Mouse (Mus musculus): ENCODE data around the gene Vpreb1. TPM values are rescaled to one million over a fixed set of nuclear protein-coding genes. Genes with fewer than 3 reads are reported as not detected.

Vpreb1 gene
- polyA plus RNA-seq, 1 experiment from 2014 or later, result 1.1 TPM

DNA sequence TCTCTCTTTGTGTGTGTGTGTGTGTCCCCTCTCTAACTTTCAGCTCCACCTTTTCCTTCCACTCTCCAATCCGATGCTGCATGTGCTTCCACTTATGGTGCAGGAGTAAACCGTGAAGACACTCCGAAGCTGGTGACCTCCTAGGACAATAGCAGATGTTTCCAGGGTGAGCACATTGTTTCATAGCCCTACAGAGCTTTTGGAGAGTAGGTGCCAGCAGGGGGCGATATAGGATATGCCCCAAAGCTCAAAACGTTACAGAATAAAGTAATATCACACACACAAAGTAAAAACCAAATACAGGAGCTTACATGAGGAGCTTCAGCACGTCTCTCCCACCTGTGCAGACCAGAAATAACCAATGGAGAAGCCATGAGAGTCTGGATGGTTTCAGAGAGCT is 15.8 kb downstream of the Vpreb1 start:
- H3K36me3 ChIP-seq, result no peaks in the 10 kb centered on the region
- no peaks in the 10 kb centered on the region for H3K9me3 ChIP-seq (replicated peaks)
- H3K27ac ChIP-seq, result no peak overlapping the region
- H3K9ac ChIP-seq, result no peak overlapping the region
- H3K27me3 ChIP-seq, result no peaks in the 10 kb centered on the region
- no peak for ATAC-seq (replicated peaks; ENCODE audit: insufficient number of reproducible peaks, insufficient read depth, low FRiP score, low read depth)
- 26% methylated on average over 6 of the region's 6 CpGs for WGBS
- no peak overlapping the region for H3K4me3 ChIP-seq
- H3K4me1 ChIP-seq (replicated peaks), result no peaks in the 10 kb centered on the region
- no peak overlapping the region for H3K4me2 ChIP-seq

DNA sequence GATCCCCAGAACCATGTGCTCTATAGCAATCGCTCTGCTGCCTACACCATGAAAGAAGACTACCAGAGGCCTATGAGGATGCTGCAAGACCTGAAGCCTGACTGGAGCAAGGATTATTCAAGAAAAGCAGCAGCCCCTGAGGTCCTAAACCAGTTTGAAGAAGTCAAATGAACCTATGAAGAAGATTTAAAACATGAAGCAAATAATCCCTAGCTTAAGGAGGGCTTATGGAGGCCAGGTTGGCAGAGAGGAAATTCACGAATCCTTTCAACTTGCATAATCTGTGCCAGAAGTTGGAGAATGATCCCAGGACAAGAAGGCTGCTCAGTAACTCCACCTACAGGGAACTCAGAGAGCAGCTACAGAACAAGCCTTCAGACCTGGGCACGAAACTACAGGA is 18.2 kb downstream of the Vpreb1 start:
- Histone ChIP-seq H3K4me2 (no peak overlapping the region), H3K9ac (no peak overlapping the region), H3K4me1 (replicated peaks) (no peaks in the 10 kb centered on the region), H3K36me3 (no peaks in the 10 kb centered on the region), H3K27me3 (no peaks in the 10 kb centered on the region), H3K9me3 (replicated peaks) (no peaks in the 10 kb centered on the region), H3K27ac (no peak overlapping the region), H3K4me3 (no peak overlapping the region)
- ATAC-seq (replicated peaks; ENCODE audit: insufficient number of reproducible peaks, insufficient read depth, low FRiP score, low read depth), result no peak
- 79% methylated on average over 3 of the region's 3 CpGs for WGBS

DNA sequence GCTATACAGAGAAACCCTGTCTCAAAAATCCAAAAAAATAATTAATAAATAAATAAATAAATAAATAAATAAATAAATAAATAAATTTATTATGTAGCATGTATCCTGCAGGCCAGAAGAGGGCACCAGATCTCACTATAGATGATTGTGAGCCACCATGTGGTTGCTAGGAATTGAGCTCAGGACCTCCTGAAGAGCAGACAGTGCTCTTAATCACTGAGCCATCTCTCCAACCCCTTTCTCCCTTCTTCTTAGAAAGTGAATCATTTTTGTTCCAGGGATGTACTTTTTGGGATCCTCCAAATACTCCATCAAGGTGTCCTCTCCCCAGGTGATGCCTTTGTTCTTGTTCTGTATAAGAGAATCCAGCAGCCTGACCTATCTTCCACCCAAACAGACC is 21.4 kb downstream of the Vpreb1 start:
- no peaks in the 10 kb centered on the region for H3K27me3 ChIP-seq
- no peak overlapping the region for H3K9ac ChIP-seq
- ATAC-seq (replicated peaks; ENCODE audit: insufficient number of reproducible peaks, insufficient read depth, low FRiP score, low read depth), result no peak
- no peaks in the 10 kb centered on the region for H3K36me3 ChIP-seq
- H3K27ac ChIP-seq, result no peak overlapping the region
- no peaks in the 10 kb centered on the region for H3K4me1 ChIP-seq (replicated peaks)
- no peak overlapping the region for H3K4me3 ChIP-seq
- H3K9me3 ChIP-seq (replicated peaks), result no peaks in the 10 kb centered on the region
- no peak overlapping the region for H3K4me2 ChIP-seq

DNA sequence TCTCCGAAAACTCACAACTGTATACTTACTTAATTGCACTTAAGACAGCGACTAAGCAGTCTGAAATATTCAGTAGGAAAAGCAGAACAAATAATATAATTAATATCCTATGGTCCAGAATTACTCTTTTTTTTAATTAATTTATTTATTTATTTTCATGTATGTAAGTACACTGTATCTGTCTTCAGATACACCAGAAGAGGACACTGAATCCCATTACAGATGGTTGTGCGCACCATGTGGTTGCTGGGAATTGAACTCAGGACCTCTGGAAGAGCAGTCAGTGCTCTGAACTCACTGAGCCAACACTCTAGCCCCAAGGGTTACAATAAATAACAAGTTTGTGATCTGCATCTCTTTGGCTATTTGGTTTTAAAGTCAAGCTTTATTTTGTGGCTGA is 41.0 kb downstream of the Vpreb1 start:
- Histone ChIP-seq H3K27ac (no peak overlapping the region), H3K9ac (no peak overlapping the region), H3K36me3 (no peaks in the 10 kb centered on the region), H3K4me1 (replicated peaks) (peaks cover 8% of the 10 kb centered on the region; the same call in 1 of the 2 replicates), H3K4me2 (peak overlapping the region; percentile 92), H3K4me3 (no peak overlapping the region), H3K27me3 (no peaks in the 10 kb centered on the region), H3K9me3 (replicated peaks) (no peaks in the 10 kb centered on the region)
- ATAC-seq (replicated peaks; ENCODE audit: insufficient number of reproducible peaks, insufficient read depth, low FRiP score, low read depth), result no peak
- 82% methylated on average over 3 of the region's 3 CpGs for WGBS

DNA sequence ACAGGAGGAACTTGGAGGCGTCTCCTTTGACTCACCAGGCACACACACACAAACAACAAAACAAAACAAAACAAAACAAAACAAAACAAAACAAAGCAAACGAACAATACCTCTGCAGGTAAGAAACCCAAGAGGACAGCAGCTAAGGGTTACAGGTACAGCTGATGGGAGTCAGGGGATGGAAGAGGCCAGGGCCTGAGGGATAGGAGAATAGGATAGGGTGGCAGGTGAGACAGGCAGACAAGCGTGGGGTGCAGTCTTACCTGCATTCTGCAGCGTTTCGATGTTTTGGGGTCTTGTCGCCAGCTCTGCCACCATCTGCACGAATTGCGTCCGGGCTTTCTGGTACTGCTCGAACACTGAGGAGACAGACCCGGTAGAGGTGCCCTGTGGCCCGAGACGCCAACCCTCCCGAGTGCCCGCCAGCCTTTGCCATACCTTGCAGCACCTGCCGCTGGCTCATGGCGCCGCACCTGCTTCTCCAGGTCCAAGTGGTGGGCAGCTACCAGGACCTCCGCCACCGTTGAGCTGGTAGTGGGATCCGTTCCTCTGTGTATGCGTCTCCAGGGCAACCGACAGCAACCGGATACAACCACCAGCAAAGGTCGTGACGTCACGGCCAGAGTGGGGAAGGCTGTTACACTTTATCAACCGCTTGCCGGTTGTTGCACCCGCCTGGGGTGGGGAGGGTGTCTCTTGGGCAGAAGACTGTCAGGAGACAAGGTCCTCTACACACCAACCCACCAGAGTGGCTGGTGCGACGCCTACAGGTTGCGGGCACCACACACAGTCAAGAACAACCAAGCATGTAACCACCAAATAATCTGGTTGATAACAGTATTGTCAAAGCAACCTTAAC is 41.7 kb downstream of the Vpreb1 start, which contains the start of gene Spag6l:
Gene Spag6l (minus strand): TSS at position 700 of the 859 bp plus-strand sequence.
- H3K36me3 ChIP-seq, result no peaks in the 10 kb centered on the region
- peaks cover 8% of the 10 kb centered on the region; the same call in 1 of the 2 replicates for H3K4me1 ChIP-seq (replicated peaks)
- H3K27ac ChIP-seq, result no peak within 1 kb of the TSS
- H3K4me3 ChIP-seq, result peak within 1 kb of the TSS; percentile 51
- peak within 1 kb of the TSS; percentile 92 for H3K4me2 ChIP-seq
- no peaks in the 10 kb centered on the region for H3K9me3 ChIP-seq (replicated peaks)
- H3K9ac ChIP-seq, result 0 out of 2 replicates have a peak within 1 kb of the TSS, but pooled peaks have one; percentile 1
- no peaks in the 10 kb centered on the region for H3K27me3 ChIP-seq
- WGBS, result 7% methylated on average over 33 of the region's 33 CpGs
- peak; percentile 64; the same call in 1 of the 2 replicates for ATAC-seq (replicated peaks; ENCODE audit: insufficient number of reproducible peaks, insufficient read depth, low FRiP score, low read depth)

DNA sequence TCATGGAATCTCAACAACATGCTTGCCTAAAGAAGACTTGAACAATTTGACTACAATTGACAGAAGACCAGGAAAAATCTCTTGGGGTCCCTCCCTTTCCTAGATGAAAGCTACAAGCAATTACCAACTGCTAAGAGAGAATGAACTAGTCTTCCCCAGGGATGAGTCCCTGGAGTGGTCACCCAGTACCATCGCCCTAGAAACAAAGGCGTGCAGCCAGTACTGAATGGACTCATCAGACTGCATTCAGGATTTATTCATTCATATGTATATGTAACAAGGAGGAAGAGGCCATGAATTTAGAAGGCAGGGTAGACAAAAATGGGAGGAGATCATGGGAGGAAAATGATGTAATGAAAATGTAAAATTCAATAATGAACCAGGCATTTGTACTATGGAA is 44.4 kb downstream of the Vpreb1 start:
- Histone ChIP-seq H3K27ac (no peak overlapping the region), H3K27me3 (no peaks in the 10 kb centered on the region), H3K4me3 (no peak overlapping the region), H3K4me2 (no peak overlapping the region), H3K36me3 (no peaks in the 10 kb centered on the region), H3K9ac (no peak overlapping the region), H3K4me1 (replicated peaks) (peaks cover 8% of the 10 kb centered on the region; the same call in 1 of the 2 replicates), H3K9me3 (replicated peaks) (no peaks in the 10 kb centered on the region)
- no peak for ATAC-seq (replicated peaks; ENCODE audit: insufficient number of reproducible peaks, insufficient read depth, low FRiP score, low read depth)
- 81% methylated on average over 2 of the region's 2 CpGs for WGBS

DNA sequence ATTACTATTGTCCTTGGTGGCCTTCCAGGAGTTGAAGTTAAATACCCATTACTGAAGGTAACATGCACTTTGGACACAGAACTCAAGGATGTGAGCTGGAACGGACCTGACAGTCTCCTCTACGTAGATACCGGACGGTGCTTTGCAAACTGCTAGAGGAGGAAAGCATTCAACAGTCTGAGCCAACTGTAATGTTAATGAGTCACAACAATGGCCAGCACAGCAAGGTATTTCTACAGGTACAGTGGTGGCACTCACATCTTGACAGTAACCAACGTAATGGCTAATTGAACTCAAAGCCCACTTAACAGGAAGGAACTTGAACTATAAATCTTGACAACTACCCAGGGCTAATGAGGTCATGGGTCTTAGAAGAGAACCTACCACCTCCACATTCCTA is 45.2 kb downstream of the Vpreb1 start:
- no peaks in the 10 kb centered on the region for H3K9me3 ChIP-seq (replicated peaks)
- no peak overlapping the region for H3K4me3 ChIP-seq
- ATAC-seq (replicated peaks; ENCODE audit: insufficient number of reproducible peaks, insufficient read depth, low FRiP score, low read depth), result no peak
- 46% methylated on average over 5 of the region's 5 CpGs for WGBS
- no peak overlapping the region for H3K9ac ChIP-seq
- H3K4me2 ChIP-seq, result no peak overlapping the region
- H3K36me3 ChIP-seq, result no peaks in the 10 kb centered on the region
- H3K27ac ChIP-seq, result no peak overlapping the region
- H3K4me1 ChIP-seq (replicated peaks), result peaks cover 8% of the 10 kb centered on the region; the same call in 1 of the 2 replicates
- no peaks in the 10 kb centered on the region for H3K27me3 ChIP-seq

Other genes starting within 250 kb of the Vpreb1 start
- gene Olfr19, start 194.4 kb downstream of the Vpreb1 start, polyA plus RNA-seq (2015; fragmentation: Nextera tagmentation; extraction: Ambion mirVana), result not detected in 2 replicates
- gene Spag6l, start 41.4 kb downstream of the Vpreb1 start, polyA plus RNA-seq (2015; fragmentation: Nextera tagmentation; extraction: Ambion mirVana), result 0.25 and 0.51 TPM in 2 replicates
- 0.27 TPM in 1 of 2 replicates, not detected in the other for gene Igll1, start 6.9 kb downstream of the Vpreb1 start, polyA plus RNA-seq (2015; fragmentation: Nextera tagmentation; extraction: Ambion mirVana)
- 37.8 and 51.7 TPM in 2 replicates for gene Top3b, start 107 bp downstream of the Vpreb1 start, polyA plus RNA-seq (2015; fragmentation: Nextera tagmentation; extraction: Ambion mirVana)
- 23.4 and 28.8 TPM in 2 replicates for gene Ppm1f, start 25.6 kb upstream of the Vpreb1 start, polyA plus RNA-seq (2015; fragmentation: Nextera tagmentation; extraction: Ambion mirVana)
- 119 and 121 TPM in 2 replicates for gene Mapk1, start 112.5 kb upstream of the Vpreb1 start, polyA plus RNA-seq (2015; fragmentation: Nextera tagmentation; extraction: Ambion mirVana)
- gene Ypel1, start 198.9 kb upstream of the Vpreb1 start, polyA plus RNA-seq (2015; fragmentation: Nextera tagmentation; extraction: Ambion mirVana), result 9.9 and 12.9 TPM in 2 replicates
- gene Ppil2, start 240.4 kb upstream of the Vpreb1 start, polyA plus RNA-seq (2015; fragmentation: Nextera tagmentation; extraction: Ambion mirVana), result 89.8 and 106 TPM in 2 replicates